Mouse (Mus musculus) thymus, postnatal 4 days (tissue): ENCODE results near the gene Setd2.
A peak's percentile ranks its signal among the peaks of the same experiment; 100 is the strongest.

Source experiments
- DNase-seq: peaks from one replicate; pipeline ENCODE4 v3.0.0; 2021

Setd2 gene

DNA sequence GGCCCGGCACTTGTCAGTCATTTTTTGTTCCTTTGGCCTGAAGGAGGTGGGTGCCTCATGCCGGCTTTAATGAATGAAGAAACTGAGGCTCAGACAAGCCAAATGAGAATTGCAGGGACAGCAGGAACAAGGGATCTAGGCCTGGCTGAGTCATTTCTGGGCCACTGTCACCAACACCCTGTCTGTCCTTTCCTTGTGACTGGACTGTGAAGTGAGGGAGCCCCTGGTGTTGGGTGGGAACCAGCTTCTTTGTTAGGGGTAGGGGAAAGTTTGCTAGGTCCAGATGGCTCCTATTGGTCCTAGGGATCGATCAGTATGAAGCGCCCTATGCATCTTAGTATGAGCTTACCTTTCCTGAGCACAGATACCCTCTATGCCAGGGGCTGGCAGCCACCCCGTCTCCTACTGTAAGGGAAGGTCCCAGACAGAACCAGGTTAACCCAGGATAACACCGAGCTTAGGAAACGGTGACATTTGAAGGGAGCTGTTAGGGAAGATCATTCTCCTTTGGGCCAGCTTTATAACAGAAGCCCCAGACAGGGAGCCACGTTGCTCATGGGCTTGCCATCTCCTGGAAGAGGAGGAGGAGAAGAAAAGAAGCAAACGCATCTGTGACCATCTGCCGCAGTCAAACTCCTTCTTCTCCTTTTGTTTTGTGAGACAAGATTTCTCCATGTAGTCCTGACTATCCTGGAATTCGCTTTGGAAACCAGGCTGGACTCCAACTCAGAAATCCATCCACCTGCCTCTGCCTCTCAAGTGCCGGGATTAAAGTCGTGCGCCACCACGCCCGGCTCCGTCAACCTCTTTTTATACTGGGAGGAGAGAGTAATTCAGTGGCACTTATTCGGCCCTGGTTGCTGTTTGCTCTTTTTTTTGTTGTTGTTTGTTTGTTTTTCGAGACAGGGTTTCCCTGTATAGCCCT lies 122.6 kb downstream of the Setd2 start:
- DNase-seq, result no peak

DNA sequence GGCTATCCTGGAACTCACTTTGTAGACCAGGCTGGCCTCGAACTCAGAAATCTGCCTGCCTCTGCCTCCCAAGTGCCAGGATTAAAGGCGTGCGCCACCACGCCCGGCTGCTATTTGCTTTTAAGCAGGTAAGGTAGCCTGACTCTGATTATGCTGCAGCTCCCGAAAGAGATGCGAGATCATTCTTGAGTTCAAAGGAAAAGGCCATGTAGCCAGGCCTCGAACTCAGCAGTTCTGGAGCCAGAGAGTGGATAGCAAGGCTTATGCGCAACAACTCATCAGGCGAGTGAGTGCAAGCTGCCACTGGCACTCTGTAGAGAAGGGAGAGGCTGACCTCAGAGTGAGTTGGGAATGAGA lies 123.2 kb downstream of the Setd2 start:
- no peak for DNase-seq

DNA sequence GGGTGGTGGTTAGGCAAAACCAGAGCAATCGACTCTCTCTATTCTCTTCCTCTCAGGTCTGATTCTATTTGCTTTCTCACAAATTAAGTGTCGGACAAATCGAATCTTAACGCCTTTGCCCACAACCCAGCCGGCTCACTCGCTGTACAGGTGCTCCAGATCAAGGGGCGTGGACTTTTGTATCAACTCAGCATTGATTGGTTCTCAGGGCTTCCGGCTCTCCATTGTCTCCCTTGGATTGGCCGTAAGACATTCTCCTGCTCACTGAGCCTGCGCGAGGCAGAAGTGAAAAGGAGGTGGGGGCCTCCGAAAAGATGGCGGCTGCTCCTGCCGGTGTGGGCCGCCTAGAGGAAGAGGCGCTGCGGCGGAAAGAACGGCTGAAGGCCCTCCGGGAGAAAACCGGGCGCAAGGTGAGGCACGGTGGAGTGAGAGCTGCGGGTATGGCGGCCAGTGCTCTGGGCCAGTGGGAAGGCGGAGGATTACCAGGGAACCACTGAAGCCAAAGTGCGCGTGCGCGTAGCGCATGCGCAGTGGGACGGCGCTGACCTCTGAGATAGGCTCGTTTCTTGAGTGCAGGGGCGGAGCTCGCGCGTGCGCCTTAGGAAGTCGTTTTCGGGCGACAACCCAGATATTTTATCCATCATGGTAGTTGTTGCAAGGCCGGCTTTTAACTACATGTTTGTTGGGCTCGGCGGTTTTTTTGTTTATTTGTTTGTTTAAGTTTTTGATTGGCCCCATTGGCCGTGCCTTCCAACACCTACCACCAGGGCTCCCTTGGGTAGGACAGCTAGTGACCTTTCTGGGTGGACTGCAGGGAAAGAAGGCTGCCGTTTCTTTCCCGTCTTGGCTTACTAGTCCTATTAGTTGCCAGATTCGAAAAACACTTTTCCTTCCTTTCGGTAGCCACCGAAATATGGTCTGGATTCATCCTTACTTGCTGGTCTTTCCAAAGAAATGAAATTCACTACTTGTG lies 124.1 kb downstream of the Setd2 start, which contains the start of gene Ccdc12:
Ccdc12 (plus strand) TSS at position 255 of the 973 bp plus-strand sequence.
- DNase-seq, result peak; percentile 95

DNA sequence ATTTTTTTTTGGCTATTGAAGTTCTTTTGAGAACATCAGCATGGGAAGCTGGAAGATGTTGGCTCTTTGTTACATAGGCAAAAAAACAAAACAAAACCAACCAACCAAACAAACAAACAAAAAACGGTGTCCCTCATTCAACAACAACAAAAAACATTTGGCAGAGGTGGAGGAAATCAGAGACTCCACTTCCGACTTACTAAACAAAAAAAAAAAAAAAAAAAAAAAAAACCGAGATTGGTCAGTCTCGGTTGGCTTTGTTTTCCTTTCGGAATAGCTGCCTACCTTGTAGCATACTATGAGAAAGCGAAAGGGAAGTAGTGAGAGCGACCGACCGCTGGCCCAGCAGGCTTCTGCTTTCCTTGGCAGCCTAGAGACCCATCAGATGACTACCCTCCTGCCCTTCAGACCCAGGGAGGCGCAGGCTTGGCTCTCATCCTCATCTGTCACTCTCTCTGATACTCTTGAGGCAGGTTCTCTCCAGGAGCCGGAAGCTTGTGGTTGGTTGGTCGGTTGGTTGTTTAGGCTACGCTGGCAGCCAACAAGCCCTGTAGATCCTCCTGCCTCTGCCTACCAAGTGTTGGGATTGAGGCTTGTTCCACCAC lies 125.2 kb downstream of the Setd2 start:
- DNase-seq, result no peak

DNA sequence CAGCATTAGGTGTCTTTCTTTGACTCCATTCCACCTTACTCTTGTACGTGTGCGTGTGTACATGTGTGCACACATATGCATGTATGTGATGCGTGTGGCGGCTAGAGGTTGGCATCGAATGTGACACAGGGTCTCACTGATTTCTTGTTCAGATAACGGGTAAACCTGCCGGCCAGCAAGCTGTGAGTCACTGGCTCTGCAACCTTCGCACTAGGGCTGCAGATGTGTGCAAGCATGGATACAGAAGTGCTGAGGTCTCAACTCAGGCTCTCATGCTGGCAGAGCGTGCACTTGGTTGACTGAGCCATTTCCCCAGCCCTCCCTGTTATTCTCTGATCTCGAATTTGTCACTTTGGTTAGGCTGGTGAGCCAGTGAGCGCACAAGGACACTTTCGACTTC lies 127.1 kb downstream of the Setd2 start:
- no peak for DNase-seq

DNA sequence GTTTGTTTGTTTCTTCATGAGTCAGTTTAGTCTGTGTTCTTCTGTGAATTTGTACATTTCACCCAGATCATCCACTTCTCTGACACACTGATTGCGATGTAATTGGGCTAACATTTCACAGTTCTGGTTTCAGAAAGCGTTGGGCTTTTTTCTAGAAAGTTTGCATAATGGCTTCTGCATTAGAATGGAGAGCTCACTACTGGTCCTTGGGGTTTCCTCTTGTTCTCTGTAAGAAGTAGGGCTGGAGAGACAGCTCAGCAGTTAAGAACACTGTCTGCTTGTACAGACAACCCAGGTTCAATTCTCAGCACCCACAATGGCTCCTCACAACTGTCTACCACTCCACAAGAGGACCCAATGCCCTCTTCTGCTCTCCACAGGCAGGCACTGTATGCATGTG lies 127.8 kb downstream of the Setd2 start:
- no peak for DNase-seq

DNA sequence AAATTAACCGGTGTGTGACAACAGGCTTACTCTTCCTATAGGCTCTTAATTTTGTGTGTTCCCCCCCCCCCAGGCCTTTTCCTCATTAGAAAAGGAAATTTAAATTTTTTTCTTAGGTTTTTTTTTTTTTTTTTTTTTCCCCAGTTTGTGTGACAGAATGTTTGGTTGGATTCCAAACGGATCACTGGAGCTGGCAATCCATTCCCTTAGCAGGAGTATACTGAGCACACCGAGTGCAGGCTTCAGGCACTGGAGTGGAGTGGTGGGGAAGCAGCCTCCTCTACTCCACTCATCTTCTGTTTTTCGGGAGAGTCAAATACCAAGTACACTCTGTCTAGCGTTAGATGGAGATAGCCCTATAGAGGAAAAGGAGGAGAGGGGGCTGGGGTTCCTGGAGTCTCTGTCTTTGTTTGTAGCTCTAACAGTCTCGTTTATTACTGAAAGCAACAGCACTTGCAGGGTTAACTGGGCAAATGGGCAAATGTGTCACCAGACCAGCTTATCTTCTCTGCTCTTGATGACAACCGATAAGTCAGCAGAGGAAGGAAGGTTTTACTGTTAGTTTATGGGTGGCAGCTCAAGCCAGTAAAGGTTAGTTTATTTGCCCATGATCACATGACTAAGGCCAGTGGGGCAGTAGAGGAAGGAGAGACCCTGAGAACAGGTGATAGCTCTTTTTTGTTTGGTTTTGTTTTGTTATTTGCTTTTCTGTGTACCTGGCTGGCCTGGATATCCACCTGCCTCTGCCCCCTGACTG lies 128.6 kb downstream of the Setd2 start:
- no peak for DNase-seq

DNA sequence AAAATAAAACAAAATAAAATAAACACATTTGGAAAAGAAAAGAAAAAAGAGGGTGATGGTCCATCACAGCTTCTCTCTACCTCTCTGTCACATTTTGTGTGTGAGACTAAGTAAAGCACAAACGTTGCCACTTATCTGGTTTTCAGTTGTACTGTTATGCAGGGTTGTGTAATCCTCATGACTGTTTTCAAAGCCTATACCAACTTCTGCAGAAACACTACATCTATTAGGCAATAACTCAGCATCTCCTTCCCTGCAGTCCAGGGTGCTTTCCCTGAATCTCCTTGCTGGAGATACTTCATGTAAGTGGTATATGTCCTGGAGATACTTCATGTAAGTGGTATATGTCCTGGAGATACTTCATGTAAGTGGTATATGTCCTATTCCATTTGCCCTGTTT lies 130.4 kb downstream of the Setd2 start:
- DNase-seq, result no peak

DNA sequence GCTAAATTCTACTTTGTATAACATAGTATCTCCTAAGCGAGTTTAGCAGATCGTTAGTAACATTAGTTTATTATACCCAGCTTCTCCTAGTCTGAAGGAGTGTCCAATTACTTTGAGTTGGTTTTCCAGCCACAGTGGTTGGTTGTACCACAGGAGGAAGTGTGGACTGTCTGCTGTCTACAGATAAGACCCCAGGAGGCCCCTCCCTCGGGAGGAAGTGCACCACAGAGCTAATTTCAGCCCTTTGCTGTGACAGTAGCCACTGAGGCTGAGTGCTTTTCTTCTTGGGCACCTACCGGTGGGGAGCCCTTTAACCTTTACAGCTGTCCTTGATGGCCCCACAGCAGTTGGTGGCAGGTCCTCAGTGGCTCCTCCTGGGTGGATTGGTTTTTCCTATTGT lies 133.5 kb downstream of the Setd2 start:
- DNase-seq, result no peak

DNA sequence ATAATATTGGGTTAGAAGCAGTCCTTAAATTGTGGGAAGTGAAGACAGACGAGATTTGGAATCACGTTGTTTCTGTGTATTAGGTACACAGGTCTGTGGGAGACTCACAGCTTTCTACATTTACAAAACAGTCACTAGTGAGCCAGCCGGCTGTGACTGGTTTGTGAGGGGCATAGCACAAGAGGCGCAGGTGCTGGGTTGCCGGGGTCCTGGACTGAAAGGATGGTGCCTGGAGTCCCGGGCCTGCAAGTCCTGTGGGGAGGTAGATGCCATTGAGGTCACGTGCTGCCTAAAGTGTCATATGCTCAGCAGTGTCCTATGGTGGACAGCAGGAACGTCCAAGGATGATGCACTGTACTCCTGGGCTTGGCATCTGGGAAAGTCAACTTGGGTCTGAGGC lies 134.0 kb downstream of the Setd2 start:
- DNase-seq, result peak; percentile 46

DNA sequence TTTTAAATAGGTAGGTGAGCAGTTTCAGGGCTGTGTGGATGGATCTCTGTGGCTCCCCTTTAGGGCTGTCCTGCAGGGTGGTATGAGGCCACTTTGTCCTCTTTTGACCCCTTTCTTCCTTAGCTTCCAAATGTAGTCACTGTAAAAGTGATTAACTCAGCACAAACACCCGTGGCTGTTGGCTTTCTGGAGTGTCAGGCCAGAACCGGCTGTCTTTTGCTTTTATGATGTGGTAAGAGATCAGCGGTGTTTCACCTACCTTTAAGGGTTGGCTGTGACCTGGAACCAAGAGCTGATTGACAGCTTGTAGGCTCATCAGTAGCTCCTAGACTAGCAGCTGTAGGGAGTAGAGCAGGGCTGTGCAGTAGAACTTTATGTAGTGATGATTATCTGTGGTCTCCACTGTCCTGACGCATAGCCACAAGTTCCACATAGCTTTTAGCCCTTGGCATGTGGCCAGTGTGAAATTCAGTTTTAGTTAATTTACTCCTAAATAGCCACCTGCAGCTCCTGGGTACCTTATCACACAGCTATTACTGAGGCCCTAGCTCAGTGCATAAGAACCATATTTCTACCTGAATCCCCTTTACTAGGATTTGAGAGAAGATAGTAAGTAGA lies 134.9 kb downstream of the Setd2 start:
- DNase-seq, result no peak
